Mouse (Mus musculus) bone marrow, adult 2 months (tissue): ENCODE results near the gene Shc4.

Experiments
- CTCF ChIP-seq: fragments of 200-500 bp; IDR thresholded peaks from 2 replicates; pipeline ENCODE4 v1.5.1; 2011; ENCODE audit warnings: low read length, control low read depth; ENCODE audit not compliant: control insufficient read depth, insufficient read depth
- POLR2A ChIP-seq: fragments of 200-500 bp; IDR thresholded peaks from 2 replicates; pipeline ENCODE4 v1.6.1; 2011; ENCODE audit warnings: low read depth, mild to moderate bottlenecking, control low read depth, low read length, borderline replicate concordance; ENCODE audit not compliant: control insufficient read depth

DNA sequence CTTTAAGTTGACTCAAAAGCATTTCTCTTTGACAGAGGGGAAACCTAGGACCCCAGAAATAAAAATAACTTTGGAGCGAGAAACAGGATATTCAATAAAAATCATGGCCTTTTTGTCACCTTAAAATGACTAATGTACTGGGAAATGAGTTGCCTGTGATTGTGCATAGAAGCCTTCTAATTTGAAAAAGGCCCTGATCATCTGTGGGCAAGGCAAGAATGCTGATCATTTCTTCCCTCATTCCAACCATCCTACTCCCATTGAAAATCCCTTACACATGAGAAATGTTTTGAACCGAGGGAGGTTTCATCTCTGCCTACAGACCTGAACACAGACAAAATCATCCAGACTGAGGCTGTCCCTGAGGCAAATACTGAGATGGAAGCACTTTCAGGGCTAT, 21.1 kb downstream of the Shc4 start:
- TF ChIP-seq CTCF (no peak), POLR2A (no peak)
